Mouse (Mus musculus) adipose tissue, adult 10 weeks (tissue): ENCODE measurements around the gene Olfr1212. TPM values are rescaled to one million over a fixed set of nuclear protein-coding genes. Genes with fewer than 3 reads are reported as not detected.

Source experiments
- polyA plus RNA-seq: library from polyadenylated mRNA; stranded (reverse); fragments of 350-450 nt; fragmentation: Illumina TruSeq; extraction: RNeasy Lipid Tissue Mini Kit (QIAGEN cat#74804); gene quantifications from one replicate; pipeline ENCODE4 v1.2.3, GENCODE M21; 2014; ENCODE audit warnings: low read depth, low replicate concordance

Gene Olfr1212
- polyA plus RNA-seq = not detected

GRCm38 (mm10) chr2:88953669-88954068 is at the start of gene Olfr1212:
Gene Olfr1212, plus strand, starts transcription at chr2:88953969.

GRCm38 (mm10) chr2:88915057-88915456 is 38.7 kb upstream of the Olfr1212 start, which contains the start of gene Olfr1209:
Gene Olfr1209, minus strand, starts transcription at chr2:88915157.

GRCm38 (mm10) chr2:88938011-88938410 is 15.8 kb upstream of the Olfr1212 start, which contains the start of gene Olfr1211:
Gene Olfr1211, minus strand, starts transcription at chr2:88938111.

GRCm38 (mm10) chr2:88980181-88980580 is 26.4 kb downstream of the Olfr1212 start, which contains the start of gene Gm13762:
Gene Gm13762, minus strand, starts transcription at chr2:88980281.

GRCm38 (mm10) chr2:88992553-88992952 is 38.8 kb downstream of the Olfr1212 start, which contains the start of gene Olfr1214:
Gene Olfr1214, minus strand, starts transcription at chr2:88992653.

GRCm38 (mm10) chr2:89006873-89007272 is 53.1 kb downstream of the Olfr1212 start, which contains the start of gene Olfr1215:
Gene Olfr1215, minus strand, starts transcription at chr2:89006973.

Other genes starting within 250 kb of the Olfr1212 start
- not detected for gene Olfr1196, start 249.4 kb upstream of the Olfr1212 start, polyA plus RNA-seq
- not detected for gene Olfr1197, start 221.6 kb upstream of the Olfr1212 start, polyA plus RNA-seq
- gene Olfr1198, start 202.6 kb upstream of the Olfr1212 start, polyA plus RNA-seq = not detected
- gene Olfr1199, start 193.5 kb upstream of the Olfr1212 start, polyA plus RNA-seq = not detected
- gene Olfr1200, start 183.5 kb upstream of the Olfr1212 start, polyA plus RNA-seq = not detected
- not detected for gene Olfr1201, start 160.9 kb upstream of the Olfr1212 start, polyA plus RNA-seq
- gene Olfr1202, start 139.5 kb upstream of the Olfr1212 start, polyA plus RNA-seq = not detected
- not detected for gene Olfr1205, start 124.2 kb upstream of the Olfr1212 start, polyA plus RNA-seq
- not detected for gene Olfr1204, start 104.7 kb upstream of the Olfr1212 start, polyA plus RNA-seq
- not detected for gene Olfr1206, start 90.7 kb upstream of the Olfr1212 start, polyA plus RNA-seq
- not detected for gene Olfr1208, start 51.7 kb upstream of the Olfr1212 start, polyA plus RNA-seq
- gene Olfr1209, start 38.8 kb upstream of the Olfr1212 start, polyA plus RNA-seq = not detected
- not detected for gene Olfr1211, start 15.9 kb upstream of the Olfr1212 start, polyA plus RNA-seq
- not detected for gene Gm13762, start 26.3 kb downstream of the Olfr1212 start, polyA plus RNA-seq
- gene Olfr1214, start 38.7 kb downstream of the Olfr1212 start, polyA plus RNA-seq = not detected
- not detected for gene Olfr1215, start 53.0 kb downstream of the Olfr1212 start, polyA plus RNA-seq
- gene Olfr1216, start 64.4 kb downstream of the Olfr1212 start, polyA plus RNA-seq = not detected
- not detected for gene Olfr1217, start 78.1 kb downstream of the Olfr1212 start, polyA plus RNA-seq
- not detected for gene Olfr1218, start 107.2 kb downstream of the Olfr1212 start, polyA plus RNA-seq
- gene Olfr1219, start 129.5 kb downstream of the Olfr1212 start, polyA plus RNA-seq = not detected
- not detected for gene Olfr1220, start 152.9 kb downstream of the Olfr1212 start, polyA plus RNA-seq
- not detected for gene Olfr1221, start 163.3 kb downstream of the Olfr1212 start, polyA plus RNA-seq
- not detected for gene Olfr1222, start 179.1 kb downstream of the Olfr1212 start, polyA plus RNA-seq
- not detected for gene Olfr1223, start 197.6 kb downstream of the Olfr1212 start, polyA plus RNA-seq
- not detected for gene Olfr1224-ps1, start 210.1 kb downstream of the Olfr1212 start, polyA plus RNA-seq
- gene Olfr1225, start 220.7 kb downstream of the Olfr1212 start, polyA plus RNA-seq = not detected
- not detected for gene Olfr1226, start 246.1 kb downstream of the Olfr1212 start, polyA plus RNA-seq